Mouse (Mus musculus): ENCODE results near the gene Gbx2. TPM values are rescaled to one million over a fixed set of nuclear protein-coding genes. Genes with fewer than 3 reads are reported as not detected.

Gbx2 gene
- total RNA-seq, 2 experiments from 2014 or later: 0.31 TPM; not detected in 1

- TF ChIP-seq CTCF (conservative IDR thresholded peaks at IDR 0.05): no peak
- H3K27ac ChIP-seq: no peak overlapping the region
- DNase-seq (ENCODE audit: low spot score in 2 of 2): no peak
- H3K4me3 ChIP-seq: no peak overlapping the region
These were observed 1.6 kb upstream of the Gbx2 start for GRCm38 (mm10) chr1:89932616-89933015.

GRCm38 (mm10) chr1:89932021-89932423 is 1.0 kb upstream of the Gbx2 start:
- no peak for TF ChIP-seq CTCF (conservative IDR thresholded peaks at IDR 0.05)
- H3K4me3 ChIP-seq: no peak overlapping the region
- no peak for DNase-seq (ENCODE audit: low spot score in 2 of 2)
- no peak overlapping the region for H3K27ac ChIP-seq

- H3K27ac ChIP-seq: no peak overlapping the region
- DNase-seq (ENCODE audit: low spot score in 2 of 2): no peak
- peak overlapping the region; percentile 32; the same call in 1 of the 2 replicates for H3K4me3 ChIP-seq
- TF ChIP-seq CTCF (conservative IDR thresholded peaks at IDR 0.05): no peak
These were observed 428 bp downstream of the Gbx2 start for GRCm38 (mm10) chr1:89930551-89930950.

- no peak for DNase-seq (ENCODE audit: low spot score in 2 of 2)
- peak overlapping the region; percentile 32; the same call in 1 of the 2 replicates for H3K4me3 ChIP-seq
- no peak for TF ChIP-seq CTCF (conservative IDR thresholded peaks at IDR 0.05)
- no peak overlapping the region for H3K27ac ChIP-seq
These were observed 1.1 kb downstream of the Gbx2 start for GRCm38 (mm10) chr1:89929721-89930505.

GRCm38 (mm10) chr1:89929181-89929580 is 1.8 kb downstream of the Gbx2 start:
- Histone ChIP-seq H3K27ac (no peak overlapping the region), H3K4me3 (no peak overlapping the region)
- no peak for DNase-seq (ENCODE audit: low spot score in 2 of 2)
- TF ChIP-seq CTCF (conservative IDR thresholded peaks at IDR 0.05): no peak

- DNase-seq (ENCODE audit: low spot score in 2 of 2): no peak
- Histone ChIP-seq H3K27ac (no peak overlapping the region), H3K4me3 (no peak overlapping the region)
- no peak for TF ChIP-seq CTCF (conservative IDR thresholded peaks at IDR 0.05)
These were observed 2.3 kb downstream of the Gbx2 start for GRCm38 (mm10) chr1:89928676-89929075.

GRCm38 (mm10) chr1:89927061-89927661 is 3.8 kb downstream of the Gbx2 start:
- no peak for DNase-seq (ENCODE audit: low spot score in 2 of 2)
- H3K4me3 ChIP-seq: no peak overlapping the region; the same call in 1 of the 2 replicates
- no peak overlapping the region for H3K27ac ChIP-seq
- no peak for TF ChIP-seq CTCF (conservative IDR thresholded peaks at IDR 0.05)

GRCm38 (mm10) chr1:89926583-89927060 is 4.4 kb downstream of the Gbx2 start:
- no peak overlapping the region for H3K27ac ChIP-seq
- no peak for DNase-seq (ENCODE audit: low spot score in 2 of 2)
- TF ChIP-seq CTCF (conservative IDR thresholded peaks at IDR 0.05): no peak
- H3K4me3 ChIP-seq: no peak overlapping the region

GRCm38 (mm10) chr1:89925501-89926190 is 5.3 kb downstream of the Gbx2 start:
- TF ChIP-seq CTCF (conservative IDR thresholded peaks at IDR 0.05): no peak
- no peak for DNase-seq (ENCODE audit: low spot score in 2 of 2)
- Histone ChIP-seq H3K27ac (no peak overlapping the region), H3K4me3 (no peak overlapping the region)

GRCm38 (mm10) chr1:89923642-89924020 is 7.3 kb downstream of the Gbx2 start:
- no peak overlapping the region for H3K4me3 ChIP-seq
- no peak for TF ChIP-seq CTCF (conservative IDR thresholded peaks at IDR 0.05)

GRCm38 (mm10) chr1:89922883-89923641 is 7.9 kb downstream of the Gbx2 start:
- Histone ChIP-seq H3K4me3 (no peak overlapping the region), H3K27ac (no peak overlapping the region)
- no peak for DNase-seq (ENCODE audit: low spot score in 2 of 2)
- no peak for TF ChIP-seq CTCF (conservative IDR thresholded peaks at IDR 0.05)

More at GRCm38 (mm10) chr1:89923642-89924020, 7.3 kb downstream of the Gbx2 start:
- no peak for DNase-seq (ENCODE audit: low spot score in 2 of 2)
- no peak overlapping the region for H3K27ac ChIP-seq

- DNase-seq (ENCODE audit: low spot score in 2 of 2): no peak
- TF ChIP-seq CTCF (conservative IDR thresholded peaks at IDR 0.05): no peak
- Histone ChIP-seq H3K4me3 (no peak overlapping the region), H3K27ac (no peak overlapping the region)
These were observed 8.7 kb downstream of the Gbx2 start for GRCm38 (mm10) chr1:89922282-89922681.
